Mouse (Mus musculus) kidney, adult 2 months (tissue): ENCODE measurements at regions not wholly inside any gene's neighbourhood (a gene's known extent, or its start where the extent isn't known, plus 50 kb on each side); places are given as distances from the start of the nearest gene placed in this dataset.

Experiments used
- CTCF ChIP-seq: fragments of 200-500 bp; conservative IDR thresholded peaks from 2 replicates; pipeline ENCODE4 v1.5.1; 2011; ENCODE audit warnings: low read depth, mild to moderate bottlenecking, control low read depth, low read length, moderate library complexity, mixed read lengths; ENCODE audit not compliant: insufficient read depth, insufficient read length
- POLR2A ChIP-seq: fragments of 200-500 bp; IDR thresholded peaks from one replicate; pipeline ENCODE4 v1.6.1; 2011; ENCODE audit warnings: low read depth, low read length, control low read depth

DNA sequence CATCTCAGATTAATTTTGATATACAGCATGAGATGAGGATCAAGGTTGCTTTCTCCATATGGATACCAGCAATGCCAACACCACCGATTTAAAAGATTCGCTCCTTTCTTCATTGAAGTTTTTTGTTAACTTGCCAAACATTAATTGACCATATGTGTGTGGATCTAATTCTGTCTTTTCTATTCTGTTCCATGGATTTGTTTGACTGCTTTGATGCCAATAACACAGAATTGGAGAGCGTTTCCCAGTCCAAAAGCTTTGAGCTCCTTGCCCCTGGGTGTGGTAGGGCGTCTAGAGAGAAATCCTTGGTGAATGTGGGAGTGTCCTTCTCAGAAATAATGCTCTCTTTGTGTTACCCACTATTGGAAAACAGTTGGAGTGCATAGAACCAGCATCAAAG lies 254.3 kb downstream of the Samd5 start:
- no peak for TF ChIP-seq CTCF
- no peak for TF ChIP-seq POLR2A
